Mouse (Mus musculus) small intestine, adult 2 months (tissue): ENCODE results near the gene Eef2. TPM values are rescaled to one million over a fixed set of nuclear protein-coding genes. Genes with fewer than 3 reads are reported as not detected.

Experiments used
- H3K27ac ChIP-seq: fragments of 200-500 bp; 2 replicates; pipeline ENCODE4 v1.5.1; 2012; ENCODE audit warnings: low read depth, low read length, control low read depth, inconsistent platforms; ENCODE audit not compliant: insufficient read depth
- H3K27me3 ChIP-seq: fragments of 200-500 bp; 2 replicates; pipeline ENCODE4 v1.6.1; 2012; ENCODE audit warnings: mild to moderate bottlenecking, moderate library complexity, low read length, inconsistent platforms; ENCODE audit not compliant: control insufficient read depth, insufficient read depth
- H3K36me3 ChIP-seq: fragments of 200-500 bp; 2 replicates; pipeline ENCODE4 v1.6.1; 2012; ENCODE audit warnings: mild to moderate bottlenecking, low read length, control low read depth, inconsistent platforms; ENCODE audit not compliant: control insufficient read depth, insufficient read depth
- H3K4me1 ChIP-seq: fragments of 200-500 bp; 2 replicates; pipeline ENCODE4 v1.6.1; 2012; ENCODE audit warnings: low read length, inconsistent platforms, mixed read lengths; ENCODE audit not compliant: control insufficient read depth, insufficient read depth, insufficient read length
- H3K4me3 ChIP-seq: fragments of 200-500 bp; 2 replicates; pipeline ENCODE4 v1.5.1; 2012; ENCODE audit warnings: low read depth, mild to moderate bottlenecking, control low read depth, inconsistent platforms, low read length, moderate library complexity
- CTCF ChIP-seq: fragments of 200-500 bp; IDR thresholded peaks from 2 replicates; pipeline ENCODE4 v1.5.1; 2012; ENCODE audit warnings: low read depth, mild to moderate bottlenecking, control low read depth, inconsistent platforms, low read length, moderate library complexity, mixed read lengths; ENCODE audit not compliant: insufficient replicate concordance, insufficient read length; ENCODE audit errors: extremely low read depth
- POLR2A ChIP-seq: fragments of 200-500 bp; IDR thresholded peaks from 2 replicates; pipeline ENCODE4 v1.6.1; 2012; ENCODE audit warnings: low read depth, mild to moderate bottlenecking, control low read depth, inconsistent platforms, low read length, moderate library complexity
- WGBS: fragments of 180-500 bp; shearing (Covaris S2); methylation state at CpG from one replicate; pipeline ENCODE4 v1.1.7; 2018; 5-methylcytosine and 5-hydroxymethylcytosine counted together
- polyA plus RNA-seq: library from polyadenylated mRNA; depleted of rRNA; stranded (reverse); fragments of >200 nt; gene quantifications from 2 replicates; pipeline ENCODE4 v1.2.3, GENCODE M21; 2012

The Eef2 gene
- polyA plus RNA-seq, 1 experiment, result 1,606 TPM

DNA sequence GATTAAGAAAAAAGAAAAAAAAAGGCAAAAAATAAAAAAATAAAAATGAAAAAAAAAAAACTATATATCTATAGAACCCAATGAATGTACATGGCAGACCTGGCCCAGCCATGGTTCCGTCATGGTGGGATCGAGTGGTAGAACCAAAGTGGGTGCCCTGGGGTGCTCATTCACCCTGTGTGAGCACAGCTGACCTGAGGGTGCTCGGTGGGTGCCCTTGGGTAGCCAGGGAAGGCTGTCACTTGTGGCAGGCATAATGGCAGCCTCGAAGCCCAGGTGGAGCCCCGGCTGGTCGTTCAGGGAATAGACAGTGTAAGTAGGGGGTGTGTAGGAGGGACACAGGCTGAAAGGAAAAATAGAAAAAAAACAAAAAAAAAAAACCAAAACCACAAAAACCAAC lies 25.2 kb upstream of the Eef2 start:
- Histone ChIP-seq H3K27me3 (no peaks in the 10 kb centered on the region), H3K36me3 (peaks cover 92% of the 10 kb centered on the region), H3K4me1 (peaks cover 10% of the 10 kb centered on the region), H3K27ac (no peak overlapping the region), H3K4me3 (no peak overlapping the region)
- TF ChIP-seq CTCF (no peak), POLR2A (no peak)
- WGBS, result 71% methylated on average over 6 of the region's 6 CpGs

DNA sequence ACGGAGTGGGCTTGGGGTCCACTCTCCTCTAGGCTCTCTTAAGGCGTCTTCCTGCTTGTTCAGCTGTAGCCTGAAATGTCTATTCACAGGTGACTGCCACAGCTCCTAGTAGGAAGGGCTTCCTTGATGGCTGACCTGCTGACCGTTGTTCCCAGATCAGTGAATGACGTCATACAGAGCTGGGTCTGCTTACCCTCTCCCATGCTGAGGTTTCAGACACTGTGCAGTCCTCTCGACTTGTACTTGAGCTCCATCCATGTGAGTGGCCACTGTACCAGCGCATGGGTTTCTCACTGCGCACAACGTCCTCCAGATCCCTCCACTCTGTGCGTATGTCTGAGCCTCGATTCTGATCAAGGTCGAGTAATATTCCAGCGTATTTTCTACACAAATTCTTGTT lies 23.8 kb upstream of the Eef2 start:
- Histone ChIP-seq H3K27me3 (no peaks in the 10 kb centered on the region), H3K4me3 (no peak overlapping the region), H3K4me1 (peaks cover 2% of the 10 kb centered on the region; the same call in 1 of the 2 replicates), H3K27ac (no peak overlapping the region), H3K36me3 (peaks cover 92% of the 10 kb centered on the region)
- TF ChIP-seq POLR2A, result no peak
- TF ChIP-seq CTCF, result no peak
- WGBS, result 59% methylated on average over 12 of the region's 12 CpGs

- WGBS, result 89% methylated on average over 12 of the region's 12 CpGs
- no peaks in the 10 kb centered on the region for H3K27me3 ChIP-seq
- no peak overlapping the region for H3K4me3 ChIP-seq
- H3K36me3 ChIP-seq, result peaks cover 81% of the 10 kb centered on the region
- H3K4me1 ChIP-seq, result peaks cover 12% of the 10 kb centered on the region
- TF ChIP-seq POLR2A (no peak), CTCF (no peak)
- H3K27ac ChIP-seq, result no peak overlapping the region
These were observed 22.1 kb upstream of the Eef2 start for GRCm38 (mm10) chr10:81154313-81154712.

- Histone ChIP-seq H3K27me3 (no peaks in the 10 kb centered on the region), H3K4me1 (peaks cover 14% of the 10 kb centered on the region), H3K27ac (no peak overlapping the region), H3K36me3 (peaks cover 77% of the 10 kb centered on the region), H3K4me3 (no peak overlapping the region)
- TF ChIP-seq POLR2A (no peak), CTCF (no peak)
- 76% methylated on average over 6 of the region's 6 CpGs for WGBS
These were observed 21.7 kb upstream of the Eef2 start for GRCm38 (mm10) chr10:81154736-81155135.

DNA sequence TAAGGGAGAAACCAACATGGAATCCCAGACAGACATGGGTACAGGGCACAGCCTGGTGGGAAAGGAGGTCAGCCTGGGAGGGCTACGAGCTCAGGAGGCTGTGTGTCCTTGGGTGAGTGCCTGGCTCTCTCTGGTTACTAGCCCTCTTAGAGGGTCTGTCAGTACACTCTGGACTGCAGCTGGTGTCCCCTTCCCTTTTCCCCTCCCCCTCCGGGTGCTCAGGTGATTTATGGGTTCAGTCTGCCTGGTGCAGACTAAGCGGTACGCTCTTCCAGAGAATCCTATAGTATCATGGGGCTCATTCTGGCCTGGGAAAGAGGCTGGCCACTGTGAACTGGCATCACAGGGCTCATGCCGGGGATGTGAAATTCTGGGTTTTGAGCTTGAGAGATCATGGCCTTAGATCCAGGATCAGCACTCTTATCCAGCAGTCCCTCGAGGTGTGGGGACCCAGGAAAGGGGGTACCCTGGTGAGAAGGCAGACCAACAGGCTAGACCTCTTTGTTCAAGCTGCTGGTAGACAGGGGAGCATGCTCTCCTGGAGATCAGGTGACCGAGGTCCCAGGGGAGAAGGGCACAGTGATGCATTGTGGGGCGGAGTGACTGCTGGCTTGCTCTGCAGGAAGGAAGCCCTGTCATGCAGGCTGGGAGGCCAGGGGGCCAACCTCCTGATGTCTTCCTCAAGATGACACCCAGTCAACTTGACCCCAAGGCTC lies 14.7 kb upstream of the Eef2 start:
- 75% methylated on average over 8 of the region's 8 CpGs for WGBS
- TF ChIP-seq POLR2A, result no peak
- no peak for TF ChIP-seq CTCF
- H3K4me1 ChIP-seq, result peaks cover 33% of the 10 kb centered on the region
- no peak overlapping the region for H3K4me3 ChIP-seq
- no peaks in the 10 kb centered on the region for H3K27me3 ChIP-seq
- H3K27ac ChIP-seq, result no peak overlapping the region
- H3K36me3 ChIP-seq, result peaks cover 40% of the 10 kb centered on the region

- TF ChIP-seq POLR2A (no peak), CTCF (no peak)
- peaks cover 35% of the 10 kb centered on the region for H3K36me3 ChIP-seq
- 54% methylated on average over 2 of the region's 2 CpGs for WGBS
- H3K4me1 ChIP-seq, result peaks cover 36% of the 10 kb centered on the region
- H3K27me3 ChIP-seq, result no peaks in the 10 kb centered on the region
- H3K27ac ChIP-seq, result no peak overlapping the region
- no peak overlapping the region for H3K4me3 ChIP-seq
These were observed 14.1 kb upstream of the Eef2 start for GRCm38 (mm10) chr10:81162318-81162652.

DNA sequence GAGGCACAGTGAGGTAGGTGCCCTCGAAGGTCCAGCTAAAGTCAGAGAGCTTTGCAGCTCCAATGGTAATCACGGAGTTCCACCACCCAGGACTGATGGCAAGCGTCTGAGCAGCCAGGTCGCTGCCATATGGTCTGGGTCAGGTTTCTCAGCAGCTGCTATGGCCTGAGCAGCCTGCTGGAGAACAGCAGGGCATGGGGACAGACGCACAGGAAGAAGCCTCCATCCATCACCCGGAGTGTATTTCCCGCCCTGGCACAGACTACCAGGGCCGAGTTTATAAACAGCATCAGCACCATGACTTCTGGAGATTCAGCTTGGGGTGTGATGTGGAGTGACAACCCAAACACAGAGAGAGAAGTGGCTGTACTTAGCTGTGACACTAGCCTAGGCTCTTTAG lies 11.3 kb upstream of the Eef2 start:
- WGBS, result 80% methylated on average over 8 of the region's 8 CpGs
- TF ChIP-seq CTCF (no peak), POLR2A (no peak)

More for the DNA sequence above, 11.3 kb upstream of the Eef2 start:
- Histone ChIP-seq H3K36me3 (peaks cover 26% of the 10 kb centered on the region), H3K27ac (no peak overlapping the region), H3K27me3 (no peaks in the 10 kb centered on the region), H3K4me1 (peaks cover 22% of the 10 kb centered on the region), H3K4me3 (no peak overlapping the region)
